Mouse (Mus musculus) CH12.LX (cell line): ENCODE data around the gene Smtnl2. TPM values are rescaled to one million over a fixed set of nuclear protein-coding genes. Genes with fewer than 3 reads are reported as not detected.

ENCODE experiments used
- DNase-seq: peaks from one replicate; pipeline ENCODE4 v3.0.0-alpha.2; 2013; ENCODE audit errors: extremely low read depth
- H3K27ac ChIP-seq: 2 replicates; pipeline ENCODE4 v1.5.1; 2012; ENCODE audit warnings: low read depth, mild to moderate bottlenecking, control low read depth, moderate library complexity; ENCODE audit not compliant: insufficient read depth
- H3K27me3 ChIP-seq: replicated peaks from 2 replicates; pipeline ENCODE3; 2012; ENCODE audit warnings: inconsistent platforms
- H3K36me3 ChIP-seq, 2 experiments: replicated peaks in 1 of 2; 2 replicates each; pipeline versions ENCODE3 to v1.6.1; 2012; ENCODE audit warnings: inconsistent platforms in 1 of 2, low read length in 1 of 2, mild to moderate bottlenecking in 1 of 2, mixed read lengths in 1 of 2, moderate library complexity in 1 of 2; ENCODE audit not compliant: control insufficient read depth in 1 of 2, insufficient read depth in 1 of 2
- H3K4me1 ChIP-seq, 2 experiments: 2 replicates each; pipeline ENCODE4 v1.6.1; 2012; ENCODE audit warnings: inconsistent platforms in 1 of 2, moderate library complexity in 1 of 2; ENCODE audit not compliant: insufficient read depth in 2 of 2, control insufficient read depth in 1 of 2
- H3K4me2 ChIP-seq: 2 replicates; pipeline ENCODE4 v1.6.1; 2012; ENCODE audit warnings: low read depth, mild to moderate bottlenecking, control low read depth; ENCODE audit not compliant: poor library complexity, insufficient read depth, severe bottlenecking
- H3K4me3 ChIP-seq, 3 experiments: fragments of 150-350 bp in 1 of 3; sonication (generic) in 1 of 3; replicated peaks in 1 of 3; 2 replicates each; pipeline versions ENCODE3 to v1.5.1; 2011 to 2012; ENCODE audit warnings: low read depth in 2 of 3, low read length in 2 of 3, mild to moderate bottlenecking in 2 of 3, moderate library complexity in 2 of 3, control low read depth in 1 of 3, improper control_type of control experiment in 1 of 3, inconsistent platforms in 1 of 3, mixed read lengths in 1 of 3; ENCODE audit not compliant: poor library complexity in 1 of 3
- H3K79me2 ChIP-seq: replicated peaks from 2 replicates; pipeline ENCODE4 v1.6.1; 2012; ENCODE audit warnings: mild to moderate bottlenecking, moderate library complexity; ENCODE audit not compliant: control insufficient read depth, poor library complexity, insufficient read depth, severe bottlenecking; ENCODE audit errors: extremely low read depth
- H3K9ac ChIP-seq: 2 replicates; pipeline ENCODE4 v1.6.1; 2012; ENCODE audit warnings: low read depth, mild to moderate bottlenecking, control low read depth, moderate library complexity; ENCODE audit not compliant: insufficient read depth
- H3K9me3 ChIP-seq: replicated peaks from 2 replicates; pipeline ENCODE3; 2012; ENCODE audit warnings: low read length, inconsistent platforms, mixed read lengths
- BHLHE40 ChIP-seq: IDR thresholded peaks from 2 replicates; pipeline ENCODE4 v1.6.1; 2011; ENCODE audit warnings: mild to moderate bottlenecking, low read depth, low read length, improper control_type of control experiment
- CHD1 ChIP-seq: IDR thresholded peaks from 2 replicates; pipeline ENCODE4 v1.6.1; 2012; ENCODE audit warnings: low read depth, low read length, improper control_type of control experiment, inconsistent platforms
- CHD2 ChIP-seq: IDR thresholded peaks from 2 replicates; pipeline ENCODE4 v1.6.1; 2011; ENCODE audit warnings: low read length, improper control_type of control experiment
- ELF1 ChIP-seq: IDR thresholded peaks from 2 replicates; pipeline ENCODE4 v1.6.1; 2014; ENCODE audit warnings: low read depth, mild to moderate bottlenecking, inconsistent platforms, low read length, improper control_type of control experiment
- ETS1 ChIP-seq: conservative IDR thresholded peaks from 2 replicates; pipeline ENCODE4 v1.6.1; 2012; ENCODE audit warnings: low read depth, mild to moderate bottlenecking, inconsistent platforms, low read length, improper control_type of control experiment, moderate library complexity
- GABPA ChIP-seq: IDR thresholded peaks from 2 replicates; pipeline ENCODE4 v1.6.1; 2012; ENCODE audit warnings: low read depth, low read length, improper control_type of control experiment, inconsistent platforms; ENCODE audit not compliant: insufficient replicate concordance
- HCFC1 ChIP-seq: IDR thresholded peaks from 2 replicates; pipeline ENCODE4 v1.6.1; 2012; ENCODE audit warnings: low read depth, mild to moderate bottlenecking, inconsistent platforms, low read length, improper control_type of control experiment
- KAT2A ChIP-seq: IDR thresholded peaks from 2 replicates; pipeline ENCODE4 v1.6.1; 2012; ENCODE audit warnings: low read length, improper control_type of control experiment, inconsistent platforms; ENCODE audit not compliant: insufficient replicate concordance
- MAZ ChIP-seq: IDR thresholded peaks from 2 replicates; pipeline ENCODE4 v1.6.1; 2012; ENCODE audit warnings: low read depth, mild to moderate bottlenecking, inconsistent platforms, low read length, improper control_type of control experiment, moderate library complexity
- MEF2A ChIP-seq: IDR thresholded peaks from 2 replicates; pipeline ENCODE4 v1.6.1; 2014; ENCODE audit warnings: low read depth, mild to moderate bottlenecking, inconsistent platforms, low read length, improper control_type of control experiment, borderline replicate concordance
- MXI1 ChIP-seq: IDR thresholded peaks from 2 replicates; pipeline ENCODE4 v1.6.1; 2011; ENCODE audit warnings: mild to moderate bottlenecking, low read depth, low read length, improper control_type of control experiment
- MYC ChIP-seq: IDR thresholded peaks from 2 replicates; pipeline ENCODE4 v1.6.1; 2011; ENCODE audit warnings: low read depth, mild to moderate bottlenecking, improper control_type of control experiment, low read length
- NELFE ChIP-seq: IDR thresholded peaks from 2 replicates; pipeline ENCODE4 v1.6.1; 2011; ENCODE audit warnings: low read depth, low read length, improper control_type of control experiment
- PAX5 ChIP-seq: IDR thresholded peaks from 2 replicates; pipeline ENCODE4 v1.6.1; 2012; ENCODE audit warnings: low read length, inconsistent platforms, mixed read lengths
- POLR2A ChIP-seq: IDR thresholded peaks from 2 replicates; pipeline ENCODE4 v1.6.1; 2011; ENCODE audit warnings: low read depth, mild to moderate bottlenecking, improper control_type of control experiment, low read length
- POLR2AphosphoS2 ChIP-seq: IDR thresholded peaks from 2 replicates; pipeline ENCODE4 v1.6.1; 2011; ENCODE audit warnings: low read depth, low read length, improper control_type of control experiment
- RAD21 ChIP-seq: IDR thresholded peaks from 2 replicates; pipeline ENCODE4 v1.6.1; 2011; ENCODE audit warnings: low read depth, mild to moderate bottlenecking, low read length, improper control_type of control experiment, moderate library complexity
- TCF12 ChIP-seq: IDR thresholded peaks from 2 replicates; pipeline ENCODE4 v1.6.1; 2014; ENCODE audit warnings: low read depth, mild to moderate bottlenecking, inconsistent platforms, low read length, improper control_type of control experiment
- USF1 ChIP-seq: IDR thresholded peaks from 2 replicates; pipeline ENCODE4 v1.6.1; 2014; ENCODE audit warnings: low read depth, mild to moderate bottlenecking, inconsistent platforms, low read length, improper control_type of control experiment
- ZMIZ1 ChIP-seq: IDR thresholded peaks from 2 replicates; pipeline ENCODE4 v1.6.1; 2012; ENCODE audit warnings: low read depth, mild to moderate bottlenecking, inconsistent platforms, low read length, improper control_type of control experiment
- ZNF384 ChIP-seq: IDR thresholded peaks from 2 replicates; pipeline ENCODE4 v1.6.1; 2012; ENCODE audit warnings: low read depth, low read length, improper control_type of control experiment, inconsistent platforms
- dilution Hi-C: fragments of 300-500 bp; cut with MboI; formaldehyde crosslinking; loops from 2 replicates; pipeline ENCODE4 v1.14.3; 2020; ENCODE audit warnings: low sequenced_read_pairs; ENCODE audit not compliant: extremely low pct_unique_long_range_greater_than_20kb, extremely low pct_ligation_motif_present
- in situ Hi-C: fragments of 300-500 bp; cut with MboI; formaldehyde crosslinking; loops from 3 replicates; pipeline ENCODE4 v1.14.3; 2019; ENCODE audit warnings: low sequenced_read_pairs, low pct_ligation_motif_present, low pct_unique_long_range_greater_than_20kb, mixed read lengths
- polyA plus RNA-seq: library from polyadenylated mRNA; unstranded; fragments of >175 nt; gene quantifications from 2 replicates; pipeline ENCODE4 v1.2.1, GENCODE M21; 2012; ENCODE audit warnings: low read depth; ENCODE audit not compliant: insufficient read length
- total RNA-seq, 2 experiments: library from RNA; depleted of rRNA; stranded (reverse); fragments of 300-350 nt in 1 of 2; fragments of >200 nt in 1 of 2; gene quantifications; 2 replicates each; pipeline ENCODE4 v1.2.3; 2012 to 2014

The Smtnl2 gene
- total and polyA plus RNA-seq, 3 experiments, result 0.47 TPM; not detected in 1

DNA sequence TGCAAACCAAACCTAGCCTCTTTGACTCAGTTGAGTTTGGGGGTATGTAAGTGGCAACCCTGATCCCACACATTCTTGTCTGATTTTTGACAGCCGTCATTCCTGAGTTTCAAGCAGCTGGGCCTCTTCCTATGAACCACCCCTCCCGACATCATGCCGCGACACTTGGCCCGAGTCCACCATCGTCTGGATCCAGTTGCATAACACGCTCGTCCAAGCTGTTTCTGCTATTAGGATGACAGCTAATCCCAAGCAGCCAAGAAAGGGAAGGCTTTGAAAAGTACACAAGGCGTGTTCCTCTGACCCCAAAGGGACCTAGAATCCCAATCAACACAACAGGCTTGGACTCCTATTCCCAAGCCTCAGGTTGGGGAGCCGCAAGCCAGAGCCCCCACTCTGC is 14.4 kb downstream of the Smtnl2 start:
- Histone ChIP-seq H3K27me3 (peaks cover 89% of the 10 kb centered on the region), H3K79me2 (no peaks in the 10 kb centered on the region), H3K27ac (no peak overlapping the region), H3K4me2 (no peak overlapping the region), H3K36me3 (no peaks in the 10 kb centered on the region), H3K9me3 (peaks cover 7% of the 10 kb centered on the region), H3K9ac (no peak overlapping the region), H3K4me1 (no peaks in the 10 kb centered on the region), H3K4me3 (no peak overlapping the region)
- dilution Hi-C loops (no loop called here), in situ Hi-C loops (no loop called here)
- DNase-seq, result no peak
- TF ChIP-seq BHLHE40 (no peak), KAT2A (no peak), PAX5 (no peak), MXI1 (no peak), HCFC1 (no peak), MAZ (no peak), POLR2AphosphoS2 (no peak), CHD2 (no peak), USF1 (no peak), POLR2A (no peak), ELF1 (no peak), RAD21 (no peak), GABPA (no peak), ZMIZ1 (no peak), NELFE (no peak)

DNA sequence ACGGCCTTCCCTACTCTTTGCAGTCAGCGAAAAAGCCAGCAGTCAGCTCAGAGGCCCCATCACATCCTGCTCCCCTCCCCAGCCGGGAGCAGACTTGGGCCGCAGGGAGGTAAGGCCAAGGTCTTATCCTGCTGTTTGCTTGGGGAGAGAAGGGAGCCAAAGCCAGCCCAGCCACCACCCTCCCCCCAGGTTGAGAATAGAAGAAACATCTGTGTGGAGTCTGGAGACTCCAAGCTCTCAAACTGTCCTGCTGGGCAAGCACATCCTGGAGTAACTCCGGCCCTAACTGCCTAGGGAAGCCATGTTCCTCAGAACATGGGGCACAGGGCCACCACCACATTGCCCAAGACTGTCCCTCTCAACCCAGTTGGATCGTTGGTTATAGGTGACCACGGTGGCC is 14.9 kb downstream of the Smtnl2 start:
- Histone ChIP-seq H3K27ac (no peak overlapping the region), H3K27me3 (peaks cover 89% of the 10 kb centered on the region), H3K4me3 (no peak overlapping the region), H3K79me2 (no peaks in the 10 kb centered on the region), H3K9me3 (peaks cover 7% of the 10 kb centered on the region), H3K36me3 (no peaks in the 10 kb centered on the region), H3K9ac (no peak overlapping the region), H3K4me1 (no peaks in the 10 kb centered on the region), H3K4me2 (no peak overlapping the region)
- dilution Hi-C loops, result no loop called here
- TF ChIP-seq MYC (no peak), ZMIZ1 (no peak), BHLHE40 (no peak), PAX5 (no peak), HCFC1 (no peak), RAD21 (no peak), ETS1 (no peak), CHD1 (no peak), MEF2A (no peak), TCF12 (no peak), ZNF384 (no peak)
- in situ Hi-C loops, result no loop called here
- no peak for DNase-seq
